Mouse (Mus musculus) urinary bladder, postnatal 14 days (tissue): ENCODE data around the gene Tbc1d1.

ENCODE experiments used
- DNase-seq: peaks from one replicate; pipeline ENCODE4 v3.0.0; 2021; ENCODE audit warnings: low spot score

The Tbc1d1 gene

GRCm38 (mm10) chr5:64160705-64161391, 4.7 kb downstream of the Tbc1d1 start:
- DNase-seq: peak; percentile 20

- no peak for DNase-seq
Observed at GRCm38 (mm10) chr5:64161917-64162316, 5.8 kb downstream of the Tbc1d1 start.

- no peak for DNase-seq
Observed at GRCm38 (mm10) chr5:64162582-64162981, 6.5 kb downstream of the Tbc1d1 start.

- DNase-seq: no peak
Observed at GRCm38 (mm10) chr5:64164414-64164813, 8.3 kb downstream of the Tbc1d1 start.

- DNase-seq: no peak
Observed at GRCm38 (mm10) chr5:64165826-64166225, 9.7 kb downstream of the Tbc1d1 start.

GRCm38 (mm10) chr5:64168990-64169540, 13.0 kb downstream of the Tbc1d1 start:
- DNase-seq: no peak

- no peak for DNase-seq
Observed at GRCm38 (mm10) chr5:64172884-64173283, 16.8 kb downstream of the Tbc1d1 start.

- DNase-seq: no peak
Observed at GRCm38 (mm10) chr5:64173302-64173701, 17.2 kb downstream of the Tbc1d1 start.

GRCm38 (mm10) chr5:64174429-64174935, 18.4 kb downstream of the Tbc1d1 start:
- DNase-seq: no peak

- no peak for DNase-seq
Observed at GRCm38 (mm10) chr5:64180548-64180947, 24.4 kb downstream of the Tbc1d1 start.

GRCm38 (mm10) chr5:64183712-64184111, 27.6 kb downstream of the Tbc1d1 start:
- no peak for DNase-seq

GRCm38 (mm10) chr5:64185257-64185656, 29.2 kb downstream of the Tbc1d1 start:
- DNase-seq: no peak

- DNase-seq: no peak
Observed at GRCm38 (mm10) chr5:64186566-64186965, 30.5 kb downstream of the Tbc1d1 start.

- DNase-seq: no peak
Observed at GRCm38 (mm10) chr5:64188083-64188648, 32.1 kb downstream of the Tbc1d1 start.

- DNase-seq: no peak
Observed at GRCm38 (mm10) chr5:64190892-64191291, 34.8 kb downstream of the Tbc1d1 start.

- no peak for DNase-seq
Observed at GRCm38 (mm10) chr5:64193353-64193752, 37.2 kb downstream of the Tbc1d1 start.

- peak; percentile 57 for DNase-seq
Observed at GRCm38 (mm10) chr5:64196250-64196865, 40.3 kb downstream of the Tbc1d1 start.

GRCm38 (mm10) chr5:64196866-64197321, 40.8 kb downstream of the Tbc1d1 start:
- DNase-seq: peak; percentile 11

GRCm38 (mm10) chr5:64198624-64199023, 42.5 kb downstream of the Tbc1d1 start:
- no peak for DNase-seq

GRCm38 (mm10) chr5:64201071-64201470, 45.0 kb downstream of the Tbc1d1 start:
- no peak for DNase-seq

GRCm38 (mm10) chr5:64202306-64202705, 46.2 kb downstream of the Tbc1d1 start:
- DNase-seq: peak; percentile 23

- no peak for DNase-seq
Observed at GRCm38 (mm10) chr5:64205610-64206009, 49.5 kb downstream of the Tbc1d1 start.

- no peak for DNase-seq
Observed at GRCm38 (mm10) chr5:64206431-64206830, 50.3 kb downstream of the Tbc1d1 start.
